8 mouse cellular contexts compared by ENCODE assay signal in the genomic region with DNA sequence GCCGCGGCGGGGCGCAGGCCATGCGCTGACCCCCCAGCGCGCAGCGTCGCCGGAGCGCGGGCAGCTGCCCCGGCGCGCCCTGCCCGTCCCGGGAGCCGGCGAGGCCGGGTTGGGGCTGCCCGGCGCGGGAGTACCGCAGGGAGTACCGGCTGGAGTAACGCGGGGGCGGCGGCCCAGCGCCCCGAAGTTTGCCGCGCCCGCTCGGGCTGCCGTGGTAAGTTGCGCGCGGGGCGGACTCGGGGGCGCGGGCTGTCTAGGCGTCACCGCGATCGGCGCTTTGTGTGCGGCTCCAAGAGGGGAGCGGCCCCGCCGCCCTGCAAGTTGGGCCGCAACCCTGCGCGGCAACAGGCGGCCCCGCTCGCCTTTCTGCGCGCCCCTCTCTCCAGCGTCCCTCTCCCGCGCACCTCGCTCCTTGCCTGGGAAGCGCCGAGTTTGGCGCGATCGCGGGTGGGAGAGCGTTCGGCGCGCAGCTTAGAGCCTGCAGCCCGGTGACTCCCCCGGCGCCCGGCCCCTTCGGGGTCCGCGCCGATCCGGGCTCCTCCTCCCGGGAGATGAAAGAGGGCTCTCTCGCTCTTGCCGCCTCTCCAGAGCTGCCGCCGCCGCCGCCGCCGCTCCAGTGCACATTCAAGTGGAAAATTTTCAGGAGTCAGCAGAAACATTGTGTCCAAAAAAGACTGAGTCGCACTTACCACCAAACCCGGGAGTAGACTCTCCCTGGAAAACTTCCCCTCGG. TPM values are rescaled to one million over a fixed set of nuclear protein-coding genes. Genes with fewer than 3 reads are reported as not detected.
DNase-seq lines count a peak whose midpoint lies in the region; ATAC-seq and TF ChIP-seq lines count a peak whose summit lies in the region.

No protein-coding gene starts in this region.

- TF ChIP-seq CTCF in liver, embryonic 14.5 days (IDR thresholded peaks at IDR 0.05; ENCODE audit: low read depth) = no peak

- peak overlapping the region; percentile 88 for H3K4me2 ChIP-seq in forebrain, embryonic 14.5 days (ENCODE audit: low read length)
- peak overlapping the region; percentile 81 for H3K4me2 ChIP-seq in heart, embryonic 15.5 days
- H3K4me2 ChIP-seq in liver, embryonic 14.5 days (ENCODE audit: low read depth) = peak overlapping the region; percentile 42
- H3K4me2 ChIP-seq in neural tube, embryonic 15.5 days = peak overlapping the region; percentile 94

- no peaks in the 10 kb centered on the region for H3K27me3 ChIP-seq in forebrain, embryonic 14.5 days (replicated peaks; ENCODE audit: control insufficient read depth, insufficient read depth, low read length)
- no peaks in the 10 kb centered on the region for H3K27me3 ChIP-seq in heart, embryonic 15.5 days
- H3K27me3 ChIP-seq in liver, embryonic 14.5 days (ENCODE audit: control insufficient read depth, insufficient read depth, low read length) = peaks cover 45% of the 10 kb centered on the region
- H3K27me3 ChIP-seq in neural tube, embryonic 15.5 days (replicated peaks) = no peaks in the 10 kb centered on the region

- H3K9me3 ChIP-seq in forebrain, embryonic 14.5 days (replicated peaks; ENCODE audit: control insufficient read depth, low read length) = no peaks in the 10 kb centered on the region
- no peaks in the 10 kb centered on the region for H3K9me3 ChIP-seq in heart, embryonic 15.5 days (replicated peaks)
- no peaks in the 10 kb centered on the region for H3K9me3 ChIP-seq in liver, embryonic 14.5 days (ENCODE audit: control insufficient read depth, low read length)
- no peaks in the 10 kb centered on the region for H3K9me3 ChIP-seq in neural tube, embryonic 15.5 days (replicated peaks)

- WGBS in forebrain, embryonic 14.5 days = under 1% methylated on average over 57 of the region's 95 CpGs
- under 1% methylated on average over 95 of the region's 95 CpGs for WGBS in heart, embryonic 15.5 days
- WGBS in liver, embryonic 14.5 days (ENCODE audit: insufficient replicate concordance) = under 1% methylated on average over 84 of the region's 95 CpGs
- WGBS in neural tube, embryonic 15.5 days = under 1% methylated on average over 73 of the region's 95 CpGs

- peak; percentile 69 for ATAC-seq in forebrain, embryonic 14.5 days
- peak; percentile 64 for ATAC-seq in heart, embryonic 15.5 days (replicated peaks; ENCODE audit: insufficient number of reproducible peaks, insufficient read depth, low FRiP score, low read depth)
- peak; percentile 59 for ATAC-seq in liver, embryonic 14.5 days (ENCODE audit: insufficient read depth)
- ATAC-seq in neural tube, embryonic 15.5 days (ENCODE audit: low FRiP score) = peak; percentile 58
- ATAC-seq in inflammation-experienced regulatory T-cells, adult 6 months = no peak

- TF ChIP-seq EP300 in liver, embryonic 14.5 days (IDR thresholded peaks at IDR 0.05; ENCODE audit: low read depth) = no peak

- peak overlapping the region; percentile 88 for H3K9ac ChIP-seq in forebrain, embryonic 14.5 days (ENCODE audit: low read length)
- peak overlapping the region; percentile 88 for H3K9ac ChIP-seq in heart, embryonic 15.5 days
- H3K9ac ChIP-seq in liver, embryonic 14.5 days (replicated peaks) = peak overlapping the region; percentile 14; the same call in 1 of the 2 replicates
- H3K9ac ChIP-seq in neural tube, embryonic 15.5 days (replicated peaks) = peak overlapping the region; percentile 76

- peak; percentile 94 for DNase-seq in Muller cell, postnatal 12 days (ENCODE audit: inconsistent ontology term)
- peak; percentile 79 for DNase-seq in forebrain, embryonic 14.5 days (ENCODE audit: low spot score)
- DNase-seq in kidney, postnatal 10 days = peak; percentile 87
- DNase-seq in liver, embryonic 14.5 days (ENCODE audit: low read depth in 3 of 3, low spot score in 3 of 3) = no peak

- H3K4me3 ChIP-seq in brown adipose tissue, adult 24 weeks (ENCODE audit: insufficient read depth, low read depth, low read length) = peak overlapping the region; percentile 90
- peak overlapping the region; percentile 83 for H3K4me3 ChIP-seq in forebrain, embryonic 14.5 days (ENCODE audit: low read depth, low read length)
- peak overlapping the region; percentile 86 for H3K4me3 ChIP-seq in heart, embryonic 15.5 days
- peak overlapping the region; percentile 49 to 55 for H3K4me3 ChIP-seq in liver, embryonic 14.5 days (ENCODE audit: insufficient read depth in 1 of 2, low read depth in 2 of 2, low read length in 2 of 2)
- peak overlapping the region; percentile 87 for H3K4me3 ChIP-seq in neural tube, embryonic 15.5 days (replicated peaks)

- peak overlapping the region; percentile 56 for H3K27ac ChIP-seq in brown adipose tissue, adult 24 weeks (replicated peaks; ENCODE audit: low read depth, low read length)
- peak overlapping the region; percentile 92 for H3K27ac ChIP-seq in forebrain, embryonic 14.5 days (ENCODE audit: low read depth, low read length)
- peak overlapping the region; percentile 99 for H3K27ac ChIP-seq in heart, embryonic 15.5 days
- H3K27ac ChIP-seq in liver, embryonic 14.5 days = no peak overlapping the region
- H3K27ac ChIP-seq in neural tube, embryonic 15.5 days (replicated peaks) = peak overlapping the region; percentile 85

- H3K36me3 ChIP-seq in forebrain, embryonic 14.5 days (ENCODE audit: control insufficient read depth, insufficient read depth, low read length) = no peaks in the 10 kb centered on the region
- H3K36me3 ChIP-seq in heart, embryonic 15.5 days = no peaks in the 10 kb centered on the region
- no peaks in the 10 kb centered on the region for H3K36me3 ChIP-seq in liver, embryonic 14.5 days (replicated peaks; ENCODE audit: control insufficient read depth, insufficient read depth, low read depth)
- H3K36me3 ChIP-seq in neural tube, embryonic 15.5 days = no peaks in the 10 kb centered on the region

- H3K4me1 ChIP-seq in brown adipose tissue, adult 24 weeks (ENCODE audit: control insufficient read depth, insufficient read depth, insufficient read length, low read length) = no peaks in the 10 kb centered on the region
- peaks cover 20% of the 10 kb centered on the region for H3K4me1 ChIP-seq in forebrain, embryonic 14.5 days (ENCODE audit: control insufficient read depth, insufficient read depth, low read length)
- H3K4me1 ChIP-seq in heart, embryonic 15.5 days (replicated peaks) = peaks cover 34% of the 10 kb centered on the region
- H3K4me1 ChIP-seq in liver, embryonic 14.5 days (replicated peaks; ENCODE audit: control insufficient read depth in 2 of 2, insufficient read depth in 2 of 2, low read length in 1 of 2) = no peaks in the 10 kb centered on the region
- peaks cover 38% of the 10 kb centered on the region for H3K4me1 ChIP-seq in neural tube, embryonic 15.5 days

RNA-seq across cellular contexts. Expression of gene Tead1, which starts 0.6 kb away (rescaled TPM):
- polyA plus RNA-seq in brown adipose tissue, adult 24 weeks (2012; ENCODE audit: insufficient read depth, insufficient read length, missing spikeins) = 8.7 and 9.7 TPM in 2 replicates
- polyA plus RNA-seq in forebrain, embryonic 14.5 days (2014; fragmentation: Nextera tagmentation; extraction: Ambion mirVana) = 6.0 and 7.8 TPM in 2 replicates
- polyA plus RNA-seq in heart, embryonic 15.5 days (2015; fragmentation: Nextera tagmentation; extraction: Ambion mirVana) = 27.5 and 32.3 TPM in 2 replicates
- 0.98 and 1.1 TPM in 2 replicates for polyA plus RNA-seq in liver, embryonic 14.5 days (2012; rRNA removed)
- polyA plus RNA-seq in liver, embryonic 14.5 days (2014; fragmentation: Nextera tagmentation; extraction: Ambion mirVana) = 0.67 and 0.75 TPM in 2 replicates
- polyA plus RNA-seq in neural tube, embryonic 15.5 days (2015; fragmentation: Nextera tagmentation; extraction: Ambion mirVana) = 14.4 and 15.9 TPM in 2 replicates
- polyA plus RNA-seq in inflammation-experienced regulatory T-cells, adult 6 months (2017; shearing (Covaris generic)) = under 1 TPM in 2 of 3 experiments, not detected in 1; 0.36 to 0.39 TPM

Comparison
In these comparisons a context has a peak if more than half of its experiments do, and no peak if none do; other contexts are left out.
1. DNase-seq: peak in Muller cell, postnatal 12 days (single experiment), forebrain, embryonic 14.5 days (single experiment) and kidney, postnatal 10 days (single experiment); none in liver, embryonic 14.5 days (0 of 3).
2. H3K4me2 ChIP-seq: peak in every context shown above with its lines; median percentile 94 in neural tube, embryonic 15.5 days; 88 in forebrain, embryonic 14.5 days; 81 in heart, embryonic 15.5 days; 42 in liver, embryonic 14.5 days.
3. H3K9ac ChIP-seq: peak in every context shown above with its lines; median percentile 88 in forebrain, embryonic 14.5 days; 88 in heart, embryonic 15.5 days; 76 in neural tube, embryonic 15.5 days; 14 in liver, embryonic 14.5 days.
4. Peak in every context shown above with its lines, with median percentiles within 50 percentile points of each other: H3K4me3 ChIP-seq.